Mouse (Mus musculus) monocyte, adult 59 days (primary cell): ENCODE measurements around the gene Tcaf1. TPM values are rescaled to one million over a fixed set of nuclear protein-coding genes. Genes with fewer than 3 reads are reported as not detected.

Experiments used
- total RNA-seq, 2 experiments: library from RNA; stranded (reverse); gene quantifications; one replicate each; pipeline ENCODE4 v1.2.4; 2023

The Tcaf1 gene
- total RNA-seq, result under 1 TPM in 1 of 2 experiments, not detected in 1; 0.34 TPM

GRCm38 (mm10) chr6:42709291-42710211 is at the start of gene Tcaf1:
Gene Tcaf1 (minus strand): TSS chr6:42710088.

DNA sequence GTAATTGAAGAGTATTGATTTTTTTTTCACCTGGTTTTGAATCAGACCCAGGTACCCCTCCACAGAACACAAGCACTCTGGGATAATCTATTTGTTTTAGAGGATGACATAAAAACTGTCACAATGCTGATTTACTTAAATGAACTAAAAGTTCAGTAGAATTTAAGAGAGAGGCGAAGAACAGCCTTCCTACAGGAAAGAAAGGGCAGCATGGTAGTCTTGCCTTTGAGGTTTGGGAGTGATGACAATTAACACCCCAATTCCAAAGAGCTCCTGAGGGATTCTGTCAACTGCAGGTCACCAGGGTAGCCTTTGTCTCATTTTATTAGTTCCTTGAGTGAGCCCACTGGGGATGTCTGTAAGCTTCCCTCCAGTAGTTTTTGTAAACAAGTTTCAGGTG is 46.2 kb upstream of the Tcaf1 start, which contains the start of gene Olfr38:
TSS of gene Olfr38 (plus strand) at position 301 of the 400 bp plus-strand sequence.

GRCm38 (mm10) chr6:42739071-42739470 is 29.2 kb upstream of the Tcaf1 start, which contains the start of gene Olfr453:
Gene Olfr453 (plus strand): TSS chr6:42739371.

DNA sequence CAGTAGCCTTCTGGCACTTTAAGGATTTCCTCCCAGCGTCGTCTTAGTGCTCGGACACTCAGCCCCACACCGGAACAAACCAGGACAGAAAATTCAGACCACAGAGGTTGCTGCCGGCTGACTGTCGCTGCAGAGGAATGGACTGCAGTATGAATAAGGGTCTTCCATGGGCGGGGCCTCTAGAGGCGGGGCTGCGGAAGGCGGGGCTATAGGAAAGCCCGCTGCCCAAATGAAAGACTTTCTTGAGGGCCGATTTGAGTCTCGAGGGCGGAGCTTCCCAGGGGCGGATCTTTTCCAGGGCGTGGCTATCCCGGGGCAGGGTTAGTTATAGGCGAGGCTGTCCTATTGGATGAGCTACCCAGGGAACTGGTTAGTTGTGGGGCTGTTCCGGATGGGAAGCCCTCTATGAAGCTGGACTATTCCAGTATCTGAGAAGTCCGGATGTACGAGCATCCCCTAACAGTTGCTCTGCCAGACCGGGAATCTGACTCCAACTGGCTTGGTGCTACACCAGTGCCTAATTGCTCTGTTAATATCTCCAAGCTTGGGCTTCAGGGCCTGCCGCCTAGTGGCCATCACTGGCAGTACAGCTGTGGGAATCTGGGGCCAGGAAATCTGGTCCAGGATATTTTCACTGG is 64.9 kb downstream of the Tcaf1 start, which contains the start of gene Tcaf2:
TSS of gene Tcaf2 (minus strand) at position 343 of the 638 bp plus-strand sequence.

Other genes with a start within 250 kb of the Tcaf1 start
- not detected for gene Olfr458, start 244.9 kb downstream of the Tcaf1 start, total RNA-seq
- not detected for gene Olfr457, start 233.8 kb downstream of the Tcaf1 start, total RNA-seq
- gene Olfr456, start 222.9 kb downstream of the Tcaf1 start, total RNA-seq, result not detected
- not detected for gene Olfr455, start 162.5 kb downstream of the Tcaf1 start, total RNA-seq
- gene Tcaf3, start 112.4 kb downstream of the Tcaf1 start, total RNA-seq, result not detected
- gene Tcaf2, start 64.8 kb downstream of the Tcaf1 start, total RNA-seq, result under 1 TPM; 0.31 to 0.43 TPM
- not detected for gene Olfr453, start 29.3 kb upstream of the Tcaf1 start, total RNA-seq
- not detected for gene Olfr38, start 46.3 kb upstream of the Tcaf1 start, total RNA-seq
- not detected for gene Olfr452, start 75.0 kb upstream of the Tcaf1 start, total RNA-seq
- not detected for gene Olfr450, start 101.9 kb upstream of the Tcaf1 start, total RNA-seq
- not detected for gene Olfr449, start 124.3 kb upstream of the Tcaf1 start, total RNA-seq
- gene Olfr448, start 180.4 kb upstream of the Tcaf1 start, total RNA-seq, result not detected
- gene Olfr447, start 198.8 kb upstream of the Tcaf1 start, total RNA-seq, result not detected
- not detected for gene Olfr446, start 211.3 kb upstream of the Tcaf1 start, total RNA-seq
- not detected for gene Olfr444, start 239.0 kb upstream of the Tcaf1 start, total RNA-seq